Mouse (Mus musculus) neural tube, embryonic 14.5 days (tissue): ENCODE data around the gene Cct2. TPM values are rescaled to one million over a fixed set of nuclear protein-coding genes. Genes with fewer than 3 reads are reported as not detected.
"Not testable (repeated sequence)": the region's sequence is repeated elsewhere in the genome, so short reads cannot be mapped to it uniquely, and the experiment has no call there.

Source experiments
- ATAC-seq: fragments of 200-750 bp; cut with Nextera tagmentation; 2 replicates; pipeline ENCODE4 v1.8.0; 2017; ENCODE audit warnings: low read depth, mild to moderate bottlenecking, moderate TSS enrichment, moderate library complexity
- H3K27ac ChIP-seq: fragments of 300-500 bp; sonication (generic); 2 replicates; pipeline ENCODE4 v1.5.1; 2014; ENCODE audit warnings: low read depth, mild to moderate bottlenecking, control low read depth, low read length, moderate library complexity, mixed read lengths
- H3K27me3 ChIP-seq: fragments of 300-500 bp; sonication (generic); 2 replicates; pipeline ENCODE4 v1.6.1; 2014; ENCODE audit warnings: low read length; ENCODE audit not compliant: control insufficient read depth, insufficient read depth
- H3K36me3 ChIP-seq: fragments of 300-500 bp; sonication (generic); 2 replicates; pipeline ENCODE4 v1.6.1; 2014; ENCODE audit warnings: low read length, mixed read lengths; ENCODE audit not compliant: control insufficient read depth, insufficient read depth
- H3K4me1 ChIP-seq: fragments of 300-500 bp; sonication (generic); 2 replicates; pipeline ENCODE4 v1.6.1; 2014; ENCODE audit warnings: low read length; ENCODE audit not compliant: control insufficient read depth, insufficient read depth
- H3K4me2 ChIP-seq: fragments of 300-500 bp; sonication (generic); 2 replicates; pipeline ENCODE4 v1.6.1; 2014; ENCODE audit warnings: mild to moderate bottlenecking, low read depth, low read length, control low read depth
- H3K4me3 ChIP-seq: fragments of 300-500 bp; sonication (generic); 2 replicates; pipeline ENCODE4 v1.5.1; 2014; ENCODE audit warnings: low read depth, low read length, control low read depth, mixed read lengths
- H3K9ac ChIP-seq: fragments of 300-500 bp; sonication (generic); replicated peaks from 2 replicates; pipeline ENCODE4 v1.6.1; 2014; ENCODE audit warnings: low read depth, mild to moderate bottlenecking, control low read depth, low read length, mixed read lengths
- H3K9me3 ChIP-seq: fragments of 300-500 bp; sonication (generic); 2 replicates; pipeline ENCODE4 v1.6.1; 2016; ENCODE audit warnings: low read length; ENCODE audit not compliant: control insufficient read depth
- WGBS: fragments of 180-500 bp; shearing (Covaris S2); extraction: QIAGEN DNeasy Blood & Tissue Kit; methylation state at CpG from one replicate; pipeline ENCODE4 v1.1.7; 2014; 5-methylcytosine and 5-hydroxymethylcytosine counted together
- polyA plus RNA-seq: library from polyadenylated mRNA; unstranded; fragments of >200 nt; fragmentation: Nextera tagmentation; extraction: Ambion mirVana; gene quantifications from 2 replicates; pipeline ENCODE4 v1.2.1, GENCODE M21; 2014

The Cct2 gene
- polyA plus RNA-seq, 1 experiment from 2014 or later, result 272 TPM

- Histone ChIP-seq H3K4me3 (no peak overlapping the region), H3K4me1 (no peaks in the 10 kb centered on the region), H3K27me3 (no peaks in the 10 kb centered on the region), H3K4me2 (no peak overlapping the region), H3K36me3 (peaks cover 9% of the 10 kb centered on the region; the same call in 1 of the 2 replicates), H3K9me3 (no peaks in the 10 kb centered on the region), H3K27ac (no peak overlapping the region), H3K9ac (no peak overlapping the region)
- no peak for ATAC-seq
- 97% methylated on average over 3 of the region's 3 CpGs for WGBS
These were observed 5.5 kb upstream of the Cct2 start for GRCm38 (mm10) chr10:117069109-117069508.

- peak; percentile 38; the same call in 1 of the 2 replicates for ATAC-seq
- H3K4me3 ChIP-seq, result peak overlapping the region; percentile 28; the same call in 1 of the 2 replicates
- WGBS, result 9% methylated on average over 7 of the region's 7 CpGs
- peak overlapping the region; percentile 88 for H3K27ac ChIP-seq
- peak overlapping the region; percentile 37 for H3K9ac ChIP-seq
- H3K27me3 ChIP-seq, result no peaks in the 10 kb centered on the region
- peaks cover 6% of the 10 kb centered on the region; the same call in 1 of the 2 replicates for H3K4me1 ChIP-seq
- H3K4me2 ChIP-seq, result peak overlapping the region; percentile 80
- no peaks in the 10 kb centered on the region for H3K9me3 ChIP-seq
- peaks cover 12% of the 10 kb centered on the region for H3K36me3 ChIP-seq
These were observed 462 bp upstream of the Cct2 start for GRCm38 (mm10) chr10:117064076-117064475.

- WGBS, result 4% methylated on average over 15 of the region's 15 CpGs
These were observed 740 bp downstream of the Cct2 start for GRCm38 (mm10) chr10:117062894-117063253.

GRCm38 (mm10) chr10:117055668-117056067 lies 7.9 kb downstream of the Cct2 start:
- Histone ChIP-seq H3K9ac (no peak overlapping the region), H3K4me3 (no peak overlapping the region), H3K4me2 (no peak overlapping the region), H3K9me3 (no peaks in the 10 kb centered on the region), H3K36me3 (peaks cover 75% of the 10 kb centered on the region), H3K4me1 (no peaks in the 10 kb centered on the region), H3K27me3 (no peaks in the 10 kb centered on the region), H3K27ac (no peak overlapping the region)
- ATAC-seq, result no peak
- WGBS, result 91% methylated on average over 4 of the region's 4 CpGs

More at GRCm38 (mm10) chr10:117062894-117063253, 740 bp downstream of the Cct2 start:
- Histone ChIP-seq H3K4me3 (peak overlapping the region; percentile 54), H3K27me3 (no peaks in the 10 kb centered on the region), H3K9me3 (no peaks in the 10 kb centered on the region), H3K27ac (peak overlapping the region; percentile 76; the same call in 1 of the 2 replicates), H3K4me1 (peaks cover 6% of the 10 kb centered on the region; the same call in 1 of the 2 replicates), H3K9ac (peak overlapping the region; percentile 60), H3K36me3 (peaks cover 20% of the 10 kb centered on the region), H3K4me2 (peak overlapping the region; percentile 80)
- ATAC-seq, result no peak

GRCm38 (mm10) chr10:117049961-117050597 lies 13.5 kb downstream of the Cct2 start:
- WGBS, result 84% methylated on average over 4 of the region's 4 CpGs
- H3K27me3 ChIP-seq, result no peaks in the 10 kb centered on the region
- H3K4me2 ChIP-seq, result no peak overlapping the region
- no peaks in the 10 kb centered on the region for H3K9me3 ChIP-seq
- no peak for ATAC-seq
- H3K9ac ChIP-seq, result no peak overlapping the region
- peaks cover 38% of the 10 kb centered on the region for H3K36me3 ChIP-seq
- H3K27ac ChIP-seq, result no peak overlapping the region
- H3K4me1 ChIP-seq, result 0 out of 2 replicates have a peak, but pooled peaks cover 3% of the 10 kb centered on the region
- H3K4me3 ChIP-seq, result no peak overlapping the region

GRCm38 (mm10) chr10:117049253-117049652 lies 14.4 kb downstream of the Cct2 start:
- no peak overlapping the region for H3K27ac ChIP-seq
- H3K27me3 ChIP-seq, result no peaks in the 10 kb centered on the region
- no peak overlapping the region for H3K4me3 ChIP-seq
- 0 out of 2 replicates have a peak, but pooled peaks cover 3% of the 10 kb centered on the region for H3K4me1 ChIP-seq
- no peak overlapping the region for H3K9ac ChIP-seq
- H3K9me3 ChIP-seq, result no peaks in the 10 kb centered on the region
- no peak overlapping the region for H3K4me2 ChIP-seq
- H3K36me3 ChIP-seq, result peaks cover 32% of the 10 kb centered on the region
- ATAC-seq, result no peak
- WGBS, result 70% methylated on average over 4 of the region's 4 CpGs

- 42% methylated on average over 40 of the region's 40 CpGs for WGBS
These were observed 18.2 kb downstream of the Cct2 start, which contains the start of gene Lrrc10 for GRCm38 (mm10) chr10:117045175-117046056. Gene Lrrc10, plus strand, starts transcription at chr10:117045341.

GRCm38 (mm10) chr10:117043497-117044166 lies 20.0 kb downstream of the Cct2 start:
- H3K9ac ChIP-seq, H3K9me3 ChIP-seq, ATAC-seq, H3K4me3 ChIP-seq, H3K27me3 ChIP-seq, H3K4me2 ChIP-seq, H3K4me1 ChIP-seq, H3K36me3 ChIP-seq, H3K27ac ChIP-seq: not testable (repeated sequence)
- 68% methylated on average over 15 of the region's 16 CpGs for WGBS

More at GRCm38 (mm10) chr10:117045175-117046056, 18.2 kb downstream of the Cct2 start, which contains the start of gene Lrrc10:
- no peaks in the 10 kb centered on the region for H3K36me3 ChIP-seq
- no peak within 1 kb of the TSS for H3K27ac ChIP-seq
- peak within 1 kb of the TSS; percentile 21; the same call in 1 of the 2 replicates for H3K9ac ChIP-seq
- H3K27me3 ChIP-seq, result no peaks in the 10 kb centered on the region
- no peak within 1 kb of the TSS for H3K4me3 ChIP-seq
- no peaks in the 10 kb centered on the region for H3K9me3 ChIP-seq
- H3K4me2 ChIP-seq, result peak within 1 kb of the TSS; percentile 26; the same call in 1 of the 2 replicates
- 0 out of 2 replicates have a peak, but pooled peaks cover 3% of the 10 kb centered on the region for H3K4me1 ChIP-seq
- 0 out of 2 replicates have a peak, but pooled peaks have one; percentile 52 for ATAC-seq
